18 mouse cellular contexts compared by ENCODE assay signal in genomic region chr12:25415641-25416040, GRCm38 (mm10).
DNase-seq lines count a peak whose midpoint lies in the region; ATAC-seq and TF ChIP-seq lines count a peak whose summit lies in the region.
"Had no signal": no experiment of that assay in that cellular context is flagged by ENCODE, and none has a peak within 500 bp of the region (broad histone marks: within the 10 kb centered on the region; RNA-seq: fewer than 3 reads in every experiment).

No protein-coding gene starts in this region.

- 60% methylated on average over 3 of the region's 3 CpGs for WGBS in heart, embryonic 12.5 days
- 44% methylated on average over 3 of the region's 3 CpGs for WGBS in kidney, embryonic 14.5 days
- WGBS in kidney, embryonic 16.5 days, result 30% methylated on average over 3 of the region's 3 CpGs
- 42% methylated on average over 3 of the region's 3 CpGs for WGBS in midbrain, embryonic 10.5 days
- 23% methylated on average over 3 of the region's 3 CpGs for WGBS in midbrain, postnatal 0 days

- peaks cover 2% of the 10 kb centered on the region for H3K4me1 ChIP-seq in heart, embryonic 12.5 days (replicated peaks)
- H3K4me1 ChIP-seq in kidney, embryonic 14.5 days (ENCODE audit: control insufficient read depth, insufficient read depth, low read length), result peaks cover 10% of the 10 kb centered on the region; the same call in 1 of the 2 replicates
- H3K4me1 ChIP-seq in kidney, embryonic 16.5 days (ENCODE audit: insufficient read depth, low read length), result peaks cover 15% of the 10 kb centered on the region
- H3K4me1 ChIP-seq in midbrain, embryonic 10.5 days, result peaks cover 25% of the 10 kb centered on the region
- peaks cover 6% of the 10 kb centered on the region; the same call in 1 of the 2 replicates for H3K4me1 ChIP-seq in midbrain, postnatal 0 days (ENCODE audit: insufficient read depth, low read length)
- H3K4me1 ChIP-seq: embryonic facial prominence, embryonic 12.5 days; intestine, embryonic 15.5 days had no signal

- H3K36me3 ChIP-seq in heart, embryonic 12.5 days, result no peaks in the 10 kb centered on the region
- no peaks in the 10 kb centered on the region for H3K36me3 ChIP-seq in kidney, embryonic 14.5 days (ENCODE audit: control insufficient read depth, insufficient read depth, low read length)
- no peaks in the 10 kb centered on the region for H3K36me3 ChIP-seq in kidney, embryonic 16.5 days (ENCODE audit: insufficient read depth, low read length)
- no peaks in the 10 kb centered on the region for H3K36me3 ChIP-seq in midbrain, embryonic 10.5 days
- H3K36me3 ChIP-seq in midbrain, postnatal 0 days (ENCODE audit: insufficient read depth, low read length), result no peaks in the 10 kb centered on the region
- H3K36me3 ChIP-seq: embryonic facial prominence, embryonic 12.5 days; intestine, embryonic 15.5 days had no signal

- H3K27me3 ChIP-seq in heart, embryonic 12.5 days (replicated peaks), result no peaks in the 10 kb centered on the region
- H3K27me3 ChIP-seq in kidney, embryonic 14.5 days (ENCODE audit: control insufficient read depth, insufficient read depth, low read length), result no peaks in the 10 kb centered on the region
- H3K27me3 ChIP-seq in kidney, embryonic 16.5 days (ENCODE audit: insufficient read depth, low read length), result no peaks in the 10 kb centered on the region
- no peaks in the 10 kb centered on the region for H3K27me3 ChIP-seq in midbrain, embryonic 10.5 days (ENCODE audit: low read depth, poor library complexity, severe bottlenecking)
- no peaks in the 10 kb centered on the region for H3K27me3 ChIP-seq in midbrain, postnatal 0 days (ENCODE audit: insufficient read depth, low read length)
- H3K27me3 ChIP-seq: CH12.LX; embryonic facial prominence, embryonic 12.5 days; intestine, embryonic 15.5 days; Patski had no signal

- no peak overlapping the region for H3K4me3 ChIP-seq in heart, embryonic 12.5 days
- H3K4me3 ChIP-seq in kidney, embryonic 14.5 days (ENCODE audit: low read length), result no peak overlapping the region
- no peak overlapping the region for H3K4me3 ChIP-seq in kidney, embryonic 16.5 days (ENCODE audit: low read length)
- H3K4me3 ChIP-seq in midbrain, embryonic 10.5 days, result no peak overlapping the region
- H3K4me3 ChIP-seq in midbrain, postnatal 0 days (ENCODE audit: low read depth, low read length), result no peak overlapping the region
- H3K4me3 ChIP-seq: embryonic facial prominence, embryonic 12.5 days; intestine, embryonic 15.5 days had no signal

- DNase-seq in heart, adult 11 months, result peak; percentile 55
- no peak for DNase-seq in midbrain, embryonic 10.5 days (ENCODE audit: low spot score)
- no peak for DNase-seq in midbrain, postnatal 0 days (ENCODE audit: low spot score)
- peak; percentile 38 for DNase-seq in embryo, embryonic 11 days
- DNase-seq: cerebellum, adult 11-12 months; cerebellum, adult 9-10 months; cerebellum, postnatal 25 days; gastrocnemius, postnatal 14 days had no signal

- ATAC-seq in heart, embryonic 12.5 days (ENCODE audit: insufficient number of reproducible peaks, low FRiP score), result no peak
- peak; percentile 20; the same call in 1 of the 2 replicates for ATAC-seq in kidney, embryonic 14.5 days (ENCODE audit: low FRiP score, low TSS enrichment)
- ATAC-seq in kidney, embryonic 16.5 days (ENCODE audit: low FRiP score, low TSS enrichment), result no peak
- no peak for ATAC-seq in midbrain, postnatal 0 days (ENCODE audit: low FRiP score)
- ATAC-seq in granulocyte monocyte progenitor cell, adult 5-6 weeks (replicated peaks; ENCODE audit: poor library complexity, severe bottlenecking), result no peak
- ATAC-seq: activated CD4-positive, CD25-positive, alpha-beta regulatory T cell, adult 4 months; forebrain, embryonic 16.5 days; intestine, embryonic 15.5 days; Patski had no signal

- H3K4me2 ChIP-seq in heart, embryonic 12.5 days, result no peak overlapping the region
- no peak overlapping the region for H3K4me2 ChIP-seq in kidney, embryonic 14.5 days (replicated peaks; ENCODE audit: low read depth, low read length)
- H3K4me2 ChIP-seq in kidney, embryonic 16.5 days (replicated peaks; ENCODE audit: low read depth, low read length), result no peak overlapping the region
- H3K4me2 ChIP-seq in midbrain, postnatal 0 days (ENCODE audit: low read depth, low read length, poor library complexity, severe bottlenecking), result no peak overlapping the region
- H3K4me2 ChIP-seq: embryonic facial prominence, embryonic 12.5 days; intestine, embryonic 15.5 days had no signal

- peaks cover 15% of the 10 kb centered on the region; the same call in 1 of the 2 replicates for H3K9me3 ChIP-seq in heart, embryonic 12.5 days (replicated peaks)
- H3K9me3 ChIP-seq in kidney, embryonic 14.5 days (ENCODE audit: control insufficient read depth, low read length), result peaks cover 12% of the 10 kb centered on the region; the same call in 1 of the 2 replicates
- H3K9me3 ChIP-seq in kidney, embryonic 16.5 days (ENCODE audit: low read length), result peaks cover 7% of the 10 kb centered on the region; the same call in 1 of the 2 replicates
- peaks cover 4% of the 10 kb centered on the region for H3K9me3 ChIP-seq in midbrain, embryonic 10.5 days (replicated peaks)
- H3K9me3 ChIP-seq in midbrain, postnatal 0 days (ENCODE audit: low read length), result no peaks in the 10 kb centered on the region
- H3K9me3 ChIP-seq: embryonic facial prominence, embryonic 12.5 days; intestine, embryonic 15.5 days had no signal

- no peak overlapping the region for H3K9ac ChIP-seq in heart, embryonic 12.5 days
- H3K9ac ChIP-seq in kidney, embryonic 14.5 days (ENCODE audit: low read depth, low read length), result no peak overlapping the region
- H3K9ac ChIP-seq in kidney, embryonic 16.5 days (replicated peaks; ENCODE audit: low read length), result no peak overlapping the region
- no peak overlapping the region for H3K9ac ChIP-seq in midbrain, postnatal 0 days (replicated peaks; ENCODE audit: low read length, poor library complexity, severe bottlenecking)
- H3K9ac ChIP-seq: embryonic facial prominence, embryonic 12.5 days; intestine, embryonic 15.5 days had no signal

- no peak for TF ChIP-seq CTCF in midbrain, postnatal 0 days (IDR thresholded peaks at IDR 0.05)

- H3K27ac ChIP-seq in heart, embryonic 12.5 days (ENCODE audit: poor library complexity, severe bottlenecking), result no peak overlapping the region
- peak overlapping the region; percentile 56; the same call in 1 of the 2 replicates for H3K27ac ChIP-seq in kidney, embryonic 14.5 days (ENCODE audit: low read depth, low read length)
- no peak overlapping the region; the same call in 1 of the 2 replicates for H3K27ac ChIP-seq in kidney, embryonic 16.5 days (ENCODE audit: low read length)
- H3K27ac ChIP-seq in midbrain, embryonic 10.5 days (replicated peaks), result peak overlapping the region; percentile 14
- H3K27ac ChIP-seq in midbrain, postnatal 0 days (ENCODE audit: low read depth, low read length), result no peak overlapping the region
- H3K27ac ChIP-seq: embryonic facial prominence, embryonic 12.5 days; intestine, embryonic 15.5 days had no signal

Comparison
In these comparisons a context has a peak if more than half of its experiments do, and no peak if none do; other contexts are left out.
1. H3K27ac ChIP-seq: peak in kidney, embryonic 14.5 days (single experiment) and midbrain, embryonic 10.5 days (single experiment); none in heart, embryonic 12.5 days (single experiment), kidney, embryonic 16.5 days (single experiment) and midbrain, postnatal 0 days (single experiment).
2. DNase-seq: peak in heart, adult 11 months (single experiment) and embryo, embryonic 11 days (single experiment); none in midbrain, embryonic 10.5 days (single experiment) and midbrain, postnatal 0 days (single experiment).